Mouse (Mus musculus) C2C12 (cell line): ENCODE measurements around the gene Hoxa4.

Experiments used
- CEBPB ChIP-seq: IDR thresholded peaks from one replicate; pipeline ENCODE4 v1.6.1; 2011; ENCODE audit warnings: low read depth, mild to moderate bottlenecking, control low read depth, moderate library complexity
- CTCF ChIP-seq: IDR thresholded peaks from one replicate; pipeline ENCODE4 v1.5.1; 2011; ENCODE audit not compliant: control insufficient read depth, insufficient read depth, insufficient read length
- MAX ChIP-seq: IDR thresholded peaks from one replicate; pipeline ENCODE4 v1.6.1; 2011; ENCODE audit warnings: mild to moderate bottlenecking, control low read depth
- MYOD1 ChIP-seq: IDR thresholded peaks from one replicate; pipeline ENCODE4 v1.6.1; 2011; ENCODE audit warnings: low read depth; ENCODE audit not compliant: control insufficient read depth, insufficient read length
- MYOG ChIP-seq: IDR thresholded peaks from one replicate; pipeline ENCODE4 v1.6.1; 2011; ENCODE audit not compliant: control insufficient read depth, insufficient read length; ENCODE audit errors: extremely low read depth
- USF1 ChIP-seq: IDR thresholded peaks from one replicate; pipeline ENCODE4 v1.6.1; 2011; ENCODE audit warnings: low read depth, mild to moderate bottlenecking, control low read depth, moderate library complexity

- TF ChIP-seq USF1 = no peak
- TF ChIP-seq CEBPB = no peak
- no peak for TF ChIP-seq CTCF
- TF ChIP-seq MYOD1 = no peak
- no peak for TF ChIP-seq MYOG
- TF ChIP-seq MAX = no peak
These were observed 27.8 kb upstream of the Hoxa4 start for GRCm38 (mm10) chr6:52219234-52219942.
